Mouse (Mus musculus) stomach, embryonic 16.5 days (tissue): ENCODE results near the gene Sv2b. TPM values are rescaled to one million over a fixed set of nuclear protein-coding genes. Genes with fewer than 3 reads are reported as not detected.
A peak's percentile ranks its signal among the peaks of the same experiment; 100 is the strongest.

Source experiments
- ATAC-seq: fragments of 200-750 bp; cut with Nextera tagmentation; 2 replicates; pipeline ENCODE4 v1.8.0; 2017; ENCODE audit warnings: moderate number of reproducible peaks, moderate TSS enrichment; ENCODE audit not compliant: insufficient read depth, low FRiP score
- H3K27ac ChIP-seq: fragments of 300-500 bp; sonication (generic); 2 replicates; pipeline ENCODE4 v1.5.1; 2014; ENCODE audit warnings: low read length
- H3K27me3 ChIP-seq: fragments of 300-500 bp; sonication (generic); 2 replicates; pipeline ENCODE4 v1.6.1; 2014; ENCODE audit warnings: low read length, control low read depth, mixed read lengths; ENCODE audit not compliant: control insufficient read depth, insufficient read depth
- H3K36me3 ChIP-seq: fragments of 300-500 bp; sonication (generic); 2 replicates; pipeline ENCODE4 v1.6.1; 2014; ENCODE audit warnings: low read length; ENCODE audit not compliant: control insufficient read depth, insufficient read depth
- H3K4me1 ChIP-seq: fragments of 300-500 bp; sonication (generic); 2 replicates; pipeline ENCODE4 v1.6.1; 2014; ENCODE audit warnings: low read length, control low read depth, mixed read lengths; ENCODE audit not compliant: control insufficient read depth, insufficient read depth
- H3K4me2 ChIP-seq: fragments of 300-500 bp; sonication (generic); 2 replicates; pipeline ENCODE4 v1.6.1; 2014; ENCODE audit warnings: low read depth, low read length, mixed read lengths
- H3K4me3 ChIP-seq: fragments of 300-500 bp; sonication (generic); replicated peaks from 2 replicates; pipeline ENCODE4 v1.5.1; 2014; ENCODE audit warnings: mild to moderate bottlenecking, low read length
- H3K9ac ChIP-seq: fragments of 300-500 bp; sonication (generic); 2 replicates; pipeline ENCODE4 v1.6.1; 2014; ENCODE audit warnings: low read length
- H3K9me3 ChIP-seq: fragments of 300-500 bp; sonication (generic); replicated peaks from 2 replicates; pipeline ENCODE4 v1.6.1; 2016; ENCODE audit warnings: low read length, control low read depth; ENCODE audit not compliant: control insufficient read depth
- WGBS: fragments of 180-500 bp; shearing (Covaris S2); extraction: QIAGEN DNeasy Blood & Tissue Kit; methylation state at CpG from one replicate; pipeline ENCODE4 v1.1.7; 2014; 5-methylcytosine and 5-hydroxymethylcytosine counted together
- polyA plus RNA-seq: library from polyadenylated mRNA; unstranded; fragments of >200 nt; fragmentation: Nextera tagmentation; extraction: Ambion mirVana; gene quantifications from 2 replicates; pipeline ENCODE4 v1.2.1, GENCODE M21; 2015

The Sv2b gene
- polyA plus RNA-seq, 1 experiment from 2014 or later, result 3.4 TPM

DNA sequence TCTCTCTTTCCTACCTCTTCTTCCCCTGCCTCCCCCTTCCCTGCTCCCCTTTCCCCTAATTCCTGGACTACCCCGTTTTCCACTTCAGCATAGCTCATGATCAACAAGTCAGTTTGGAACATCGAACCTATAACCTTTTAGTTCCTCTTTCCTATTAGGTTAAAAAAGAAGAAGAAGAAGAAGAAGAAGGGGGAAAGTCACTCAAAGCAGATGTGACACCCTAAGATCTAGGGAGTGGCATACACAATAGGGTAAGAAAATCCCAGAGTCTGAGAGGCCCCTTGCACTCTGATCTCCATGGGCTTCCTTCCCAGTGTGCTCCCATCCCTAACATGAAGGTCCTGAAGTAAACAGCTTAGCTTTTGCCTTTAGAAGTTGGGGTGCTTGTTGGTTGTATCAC is 166.3 kb downstream of the Sv2b start:
- WGBS, result 48% methylated on average over 2 of the region's 2 CpGs
- Histone ChIP-seq H3K4me2 (no peak overlapping the region), H3K27me3 (no peaks in the 10 kb centered on the region), H3K9me3 (no peaks in the 10 kb centered on the region), H3K4me3 (no peak overlapping the region), H3K27ac (no peak overlapping the region), H3K4me1 (peaks cover 9% of the 10 kb centered on the region; the same call in 1 of the 2 replicates), H3K9ac (no peak overlapping the region), H3K36me3 (no peaks in the 10 kb centered on the region)
- no peak for ATAC-seq

GRCm38 (mm10) chr7:75141919-75142700 is 167.0 kb downstream of the Sv2b start:
- ATAC-seq, result peak; percentile 56; the same call in 1 of the 2 replicates
- 0 out of 2 replicates have a peak overlapping the region, but pooled peaks have one; percentile 7 for H3K27ac ChIP-seq
- 12% methylated on average over 17 of the region's 17 CpGs for WGBS

DNA sequence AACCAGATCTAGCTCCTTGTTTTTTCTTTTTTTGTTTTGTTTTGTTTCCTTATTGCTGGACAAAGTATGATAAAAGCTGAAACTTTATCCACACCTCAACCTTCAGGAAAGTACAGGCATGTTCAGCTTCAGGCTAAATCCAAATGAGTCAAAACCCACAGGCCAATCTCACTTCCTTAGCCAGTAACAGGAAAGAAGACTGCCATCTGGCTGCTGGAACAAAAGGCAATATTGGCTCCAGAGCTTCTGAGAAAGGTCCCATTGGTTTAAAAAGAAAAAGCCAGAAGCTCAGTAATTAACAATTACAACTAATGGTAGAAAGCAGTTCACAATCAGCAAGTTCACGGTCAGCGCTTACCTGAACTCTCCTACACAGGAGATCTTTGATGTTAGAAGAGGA is 169.8 kb downstream of the Sv2b start:
- H3K27ac ChIP-seq, result no peak overlapping the region
- H3K36me3 ChIP-seq, result no peaks in the 10 kb centered on the region
- no peak for ATAC-seq
- peaks cover 9% of the 10 kb centered on the region; the same call in 1 of the 2 replicates for H3K4me1 ChIP-seq
- no peak overlapping the region for H3K4me2 ChIP-seq
- H3K4me3 ChIP-seq, result no peak overlapping the region
- 96% methylated on average over 2 of the region's 2 CpGs for WGBS
- no peak overlapping the region for H3K9ac ChIP-seq
- H3K9me3 ChIP-seq, result no peaks in the 10 kb centered on the region
- no peaks in the 10 kb centered on the region for H3K27me3 ChIP-seq

More at GRCm38 (mm10) chr7:75141919-75142700, 167.0 kb downstream of the Sv2b start:
- H3K9ac ChIP-seq, result peak overlapping the region; percentile 57; the same call in 1 of the 2 replicates
- H3K9me3 ChIP-seq, result no peaks in the 10 kb centered on the region
- H3K36me3 ChIP-seq, result no peaks in the 10 kb centered on the region
- peaks cover 9% of the 10 kb centered on the region; the same call in 1 of the 2 replicates for H3K4me1 ChIP-seq
- H3K4me2 ChIP-seq, result peak overlapping the region; percentile 64
- peak overlapping the region; percentile 34 for H3K4me3 ChIP-seq
- H3K27me3 ChIP-seq, result no peaks in the 10 kb centered on the region

DNA sequence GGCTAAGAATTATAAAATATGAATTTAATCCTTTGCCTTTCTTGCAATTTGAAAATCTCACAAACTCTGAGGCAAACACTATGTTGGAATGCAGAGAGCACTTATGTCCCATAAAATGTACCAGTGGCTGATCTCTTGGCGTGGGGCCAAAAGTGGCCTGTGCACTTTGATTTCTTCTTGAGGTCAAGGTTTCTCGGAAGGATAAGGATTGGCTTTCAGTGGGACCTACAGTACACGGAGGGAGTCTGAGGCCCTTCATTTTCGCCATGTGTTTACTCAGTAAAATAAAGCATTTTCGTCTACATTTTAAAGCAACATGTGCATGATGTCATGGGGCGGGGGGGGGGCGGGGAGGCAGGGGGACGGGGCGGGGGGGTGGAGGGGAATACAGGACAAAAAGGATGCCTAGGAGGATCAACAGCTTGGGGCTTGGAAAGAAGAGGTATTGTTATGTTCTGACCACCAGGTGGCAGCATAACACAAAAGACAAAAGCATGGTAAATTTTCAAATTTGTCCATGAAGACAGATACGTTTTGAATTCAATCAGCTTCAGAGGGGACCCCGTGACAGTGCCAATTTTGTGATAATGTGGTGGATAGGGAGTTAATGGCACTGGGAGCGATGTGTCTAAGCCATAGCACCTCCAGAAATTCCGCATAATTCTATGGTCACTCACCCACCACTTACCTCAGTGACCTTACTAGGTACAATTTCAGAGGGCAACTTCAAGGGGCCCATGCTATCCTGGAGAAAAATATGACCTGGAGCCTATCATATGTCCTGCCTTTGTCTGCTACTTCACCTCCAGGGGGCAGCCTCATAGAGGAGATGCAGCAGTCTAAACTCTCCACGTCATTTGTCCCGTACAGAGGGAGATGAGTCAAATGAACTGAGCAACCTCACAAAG is 174.1 kb downstream of the Sv2b start:
- H3K9ac ChIP-seq, result no peak overlapping the region
- 26% methylated on average over 14 of the region's 15 CpGs for WGBS
- H3K4me1 ChIP-seq, result no peaks in the 10 kb centered on the region
- no peaks in the 10 kb centered on the region for H3K27me3 ChIP-seq
- H3K36me3 ChIP-seq, result no peaks in the 10 kb centered on the region
- no peaks in the 10 kb centered on the region for H3K9me3 ChIP-seq
- no peak overlapping the region for H3K27ac ChIP-seq
- no peak overlapping the region for H3K4me2 ChIP-seq
- ATAC-seq, result peak; percentile 21; the same call in 1 of the 2 replicates
- H3K4me3 ChIP-seq, result no peak overlapping the region

GRCm38 (mm10) chr7:75128036-75128435 is 181.0 kb downstream of the Sv2b start:
- no peak for ATAC-seq
- Histone ChIP-seq H3K27ac (no peak overlapping the region), H3K9ac (no peak overlapping the region), H3K36me3 (no peaks in the 10 kb centered on the region), H3K27me3 (no peaks in the 10 kb centered on the region), H3K9me3 (no peaks in the 10 kb centered on the region), H3K4me2 (no peak overlapping the region), H3K4me3 (no peak overlapping the region), H3K4me1 (no peaks in the 10 kb centered on the region)
- WGBS, result 89% methylated on average over 4 of the region's 4 CpGs

GRCm38 (mm10) chr7:75124067-75124466 is 185.0 kb downstream of the Sv2b start:
- 82% methylated on average over 5 of the region's 5 CpGs for WGBS
- ATAC-seq, result no peak
- Histone ChIP-seq H3K4me1 (no peaks in the 10 kb centered on the region), H3K4me2 (no peak overlapping the region), H3K4me3 (no peak overlapping the region), H3K9me3 (no peaks in the 10 kb centered on the region), H3K9ac (no peak overlapping the region), H3K36me3 (no peaks in the 10 kb centered on the region), H3K27ac (no peak overlapping the region), H3K27me3 (no peaks in the 10 kb centered on the region)

DNA sequence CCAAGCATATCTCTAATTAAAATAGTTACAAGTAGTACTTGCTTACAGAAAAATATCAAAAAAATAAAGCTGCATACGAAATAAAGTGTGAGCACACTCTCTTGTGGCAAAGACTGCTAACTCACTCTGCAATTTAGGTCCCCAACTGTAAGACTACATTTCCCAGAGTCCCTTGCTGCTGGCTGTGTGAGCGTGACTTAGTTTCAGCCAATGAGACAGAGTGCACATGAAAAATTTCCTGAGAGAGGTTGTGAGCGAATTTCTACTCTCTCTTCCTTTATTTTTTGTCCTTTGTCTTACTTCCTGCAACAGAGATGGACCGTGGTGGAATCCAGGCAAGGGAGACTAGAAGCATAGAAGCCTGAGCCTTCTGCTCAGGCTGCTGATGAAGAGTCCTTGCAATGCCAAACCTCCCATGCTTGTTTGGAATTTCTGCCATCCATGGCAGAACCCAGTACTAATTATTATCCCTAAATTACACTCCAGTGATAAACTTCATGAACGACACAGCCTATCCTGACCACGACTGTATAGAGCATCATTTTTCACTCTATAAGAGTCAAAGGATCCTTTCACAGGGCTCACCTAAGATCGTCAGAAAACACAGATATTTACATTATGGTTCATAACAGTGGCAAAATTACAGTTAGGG is 190.9 kb downstream of the Sv2b start:
- Histone ChIP-seq H3K36me3 (no peaks in the 10 kb centered on the region), H3K9me3 (no peaks in the 10 kb centered on the region), H3K27me3 (no peaks in the 10 kb centered on the region), H3K4me2 (peak overlapping the region; percentile 50), H3K27ac (no peak overlapping the region), H3K9ac (peak overlapping the region; percentile 36; the same call in 1 of the 2 replicates), H3K4me3 (peak overlapping the region; percentile 29), H3K4me1 (no peaks in the 10 kb centered on the region)
- 33% methylated on average over 7 of the region's 7 CpGs for WGBS
- ATAC-seq, result peak; percentile 47; the same call in 1 of the 2 replicates

- no peaks in the 10 kb centered on the region for H3K36me3 ChIP-seq
- H3K27me3 ChIP-seq, result no peaks in the 10 kb centered on the region; the same call in 1 of the 2 replicates
- WGBS, result 10% methylated on average over 6 of the region's 6 CpGs
- H3K27ac ChIP-seq, result no peak overlapping the region
- no peak overlapping the region for H3K4me2 ChIP-seq
- no peak overlapping the region for H3K9ac ChIP-seq
- H3K9me3 ChIP-seq, result no peaks in the 10 kb centered on the region
- no peaks in the 10 kb centered on the region for H3K4me1 ChIP-seq
- no peak for ATAC-seq
- no peak overlapping the region for H3K4me3 ChIP-seq
Observed at GRCm38 (mm10) chr7:75110689-75111088, 198.4 kb downstream of the Sv2b start.
